Mouse (Mus musculus) gastrocnemius, adult 8-10 months (tissue): Measurements from ENCODE around the gene Ptpn3. TPM values are rescaled to one million over a fixed set of nuclear protein-coding genes. Genes with fewer than 3 reads are reported as not detected.
"Not testable (repeated sequence)": the region's sequence is repeated elsewhere in the genome, so short reads cannot be mapped to it uniquely, and the experiment has no call there.

Source experiments
- DNase-seq, 2 experiments: peaks; one replicate each; pipeline ENCODE4 v3.0.0; 2022; ENCODE audit warnings: low spot score in 2 of 2
- total RNA-seq, 4 experiments: library from RNA; stranded (reverse); gene quantifications; 2 replicates each; pipeline ENCODE4 v1.2.4; 2022

The Ptpn3 gene
- total RNA-seq, 4 experiments from 2014 or later, result 30.8 to 43.4 (median 37.4) TPM

- DNase-seq, result no peak
Measured at GRCm38 (mm10) chr4:57228601-57229520, 72.8 kb downstream of the Ptpn3 start.

GRCm38 (mm10) chr4:57224776-57225175, 76.9 kb downstream of the Ptpn3 start:
- DNase-seq, result no peak

DNA sequence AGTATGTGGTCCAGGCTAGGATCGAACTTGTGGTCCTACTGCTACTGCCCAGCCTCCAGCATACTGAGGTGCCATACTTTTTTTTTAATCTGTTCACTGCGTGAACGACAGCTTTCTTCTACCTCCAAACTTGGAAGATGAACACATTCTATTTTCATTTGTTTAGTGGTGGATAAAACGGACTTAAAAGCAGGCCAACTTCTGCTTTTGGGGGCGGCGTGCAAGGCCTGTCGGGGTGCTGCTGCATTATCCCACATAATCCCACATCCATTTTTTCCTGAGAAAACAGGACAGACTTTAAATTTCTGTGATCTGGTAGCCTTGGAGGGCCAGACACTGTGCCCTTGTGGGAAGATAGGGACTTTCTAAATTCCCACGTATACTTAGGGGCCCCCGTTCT, 83.9 kb downstream of the Ptpn3 start:
- no peak for DNase-seq

DNA sequence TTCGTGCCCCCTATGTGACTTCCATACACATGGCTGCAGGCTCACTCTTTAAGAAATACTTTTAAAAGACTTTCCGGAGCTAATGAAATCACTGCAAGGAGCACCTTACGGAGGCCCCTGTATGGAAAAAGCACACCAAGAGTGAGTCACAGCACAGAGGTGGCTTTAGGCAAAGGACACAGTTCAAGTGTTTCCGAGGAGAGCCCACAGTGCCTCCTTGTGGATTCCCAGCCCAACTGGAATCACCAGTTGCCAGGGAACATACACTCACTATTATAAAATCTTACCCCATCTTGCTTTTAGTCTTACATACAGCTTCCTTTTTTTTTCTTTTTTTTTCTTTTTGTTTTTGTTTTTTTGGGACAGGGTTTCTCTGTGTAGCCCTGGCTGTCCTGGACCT, 85.1 kb downstream of the Ptpn3 start:
- no peak for DNase-seq

- no peak for DNase-seq
Measured at GRCm38 (mm10) chr4:57214852-57215251, 86.8 kb downstream of the Ptpn3 start.

- no peak for DNase-seq
Measured at GRCm38 (mm10) chr4:57214114-57214513, 87.5 kb downstream of the Ptpn3 start.

DNA sequence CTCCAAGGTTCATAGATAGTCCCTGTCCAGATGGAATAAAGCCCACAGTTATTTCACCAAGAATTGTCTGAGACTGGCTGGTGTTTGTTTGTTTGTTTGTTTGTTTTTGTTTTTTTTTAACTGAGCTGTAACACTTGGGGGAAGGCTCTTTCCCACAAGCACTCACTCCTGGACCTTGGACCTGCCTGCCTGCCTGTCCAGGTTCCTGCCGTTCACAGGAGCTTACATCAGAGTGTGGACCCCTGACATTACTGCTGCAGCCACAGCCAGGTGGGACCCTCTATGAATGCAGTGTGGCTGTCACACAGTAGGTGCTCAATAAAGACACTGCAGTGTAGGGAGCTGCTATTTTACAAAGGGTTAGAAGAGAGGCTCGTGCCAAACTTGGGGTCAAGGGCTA, 89.9 kb downstream of the Ptpn3 start:
- no peak for DNase-seq

GRCm38 (mm10) chr4:57205908-57206307, 95.7 kb downstream of the Ptpn3 start:
- no peak for DNase-seq

GRCm38 (mm10) chr4:57204780-57205179, 96.9 kb downstream of the Ptpn3 start:
- DNase-seq, result peak; percentile 71 to 79

DNA sequence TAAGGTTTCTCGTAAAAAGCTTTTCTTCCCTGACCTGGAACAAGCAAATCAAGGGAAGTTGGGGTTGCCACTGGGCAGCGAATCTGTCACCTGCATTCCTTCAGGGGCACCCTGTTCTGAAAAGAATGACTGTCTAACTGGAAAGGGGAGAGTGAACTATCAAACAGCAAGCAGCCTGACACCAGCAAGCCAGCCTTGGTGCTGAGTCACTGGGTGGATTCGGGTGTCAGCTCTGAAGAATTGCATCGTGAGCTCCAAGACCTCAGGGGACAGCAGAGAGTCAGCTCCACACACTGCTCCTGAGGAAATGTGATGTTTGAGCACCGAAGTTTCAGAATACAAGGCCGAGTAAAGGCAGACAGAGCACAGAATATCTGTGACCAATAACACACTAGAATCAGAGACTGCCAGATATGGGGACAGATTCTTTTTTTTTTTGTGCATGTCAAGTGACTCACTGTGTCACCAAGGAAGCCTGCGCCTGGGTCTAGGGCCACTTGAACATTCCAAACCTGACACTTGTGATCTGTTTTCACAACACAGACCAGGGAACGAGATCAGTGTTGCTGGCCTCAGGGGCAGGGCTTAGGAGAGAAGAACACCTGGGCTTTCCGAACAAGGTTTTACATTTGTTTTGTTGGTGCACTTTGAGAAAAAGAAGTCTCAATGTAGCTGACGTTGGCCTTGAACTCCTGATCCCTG, 98.8 kb downstream of the Ptpn3 start:
- peak; percentile 50 to 58 for DNase-seq

- DNase-seq, result no peak
Measured at GRCm38 (mm10) chr4:57202132-57202531, 99.5 kb downstream of the Ptpn3 start.

- DNase-seq, result no peak
Measured at GRCm38 (mm10) chr4:57200661-57201060, 101.0 kb downstream of the Ptpn3 start.

DNA sequence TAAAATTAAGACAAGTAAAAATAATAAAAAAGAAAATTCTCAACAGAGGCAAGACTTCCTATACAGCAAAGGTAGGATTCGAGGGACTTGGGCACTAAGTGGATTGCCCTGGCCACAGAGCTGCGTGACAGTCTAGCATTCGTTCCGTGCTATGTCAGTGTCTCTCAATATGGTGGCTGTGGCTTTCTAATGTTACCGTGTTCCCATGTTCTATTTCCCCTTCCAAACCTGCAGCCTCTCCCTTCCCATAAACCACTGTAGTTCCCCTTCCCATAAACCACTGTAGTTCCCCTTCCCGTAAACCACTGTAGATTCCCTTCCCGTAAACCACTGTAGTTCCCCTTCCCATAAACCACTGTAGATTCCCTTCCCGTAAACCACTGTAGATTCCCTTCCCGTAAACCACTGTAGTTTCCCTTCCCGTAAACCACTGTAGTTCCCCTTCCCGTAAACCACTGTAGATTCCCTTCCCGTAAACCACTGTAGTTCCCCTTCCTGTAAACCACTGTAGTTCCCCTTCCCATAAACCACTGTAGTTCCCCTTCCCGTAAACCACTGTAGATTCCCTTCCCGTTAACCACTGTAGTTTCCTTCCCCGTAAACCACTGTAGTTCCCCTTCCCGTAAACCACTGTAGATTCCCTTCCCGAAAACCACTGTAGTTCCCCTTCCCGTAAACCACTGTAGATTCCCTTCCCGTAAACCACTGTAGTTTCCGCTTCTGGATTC, 102.8 kb downstream of the Ptpn3 start:
- DNase-seq, result not testable (repeated sequence)

GRCm38 (mm10) chr4:57191543-57192283, 109.9 kb downstream of the Ptpn3 start:
- no peak for DNase-seq

- DNase-seq, result no peak
Measured at GRCm38 (mm10) chr4:57189881-57190280, 111.8 kb downstream of the Ptpn3 start.

GRCm38 (mm10) chr4:57186035-57186434, 115.6 kb downstream of the Ptpn3 start:
- no peak for DNase-seq

DNA sequence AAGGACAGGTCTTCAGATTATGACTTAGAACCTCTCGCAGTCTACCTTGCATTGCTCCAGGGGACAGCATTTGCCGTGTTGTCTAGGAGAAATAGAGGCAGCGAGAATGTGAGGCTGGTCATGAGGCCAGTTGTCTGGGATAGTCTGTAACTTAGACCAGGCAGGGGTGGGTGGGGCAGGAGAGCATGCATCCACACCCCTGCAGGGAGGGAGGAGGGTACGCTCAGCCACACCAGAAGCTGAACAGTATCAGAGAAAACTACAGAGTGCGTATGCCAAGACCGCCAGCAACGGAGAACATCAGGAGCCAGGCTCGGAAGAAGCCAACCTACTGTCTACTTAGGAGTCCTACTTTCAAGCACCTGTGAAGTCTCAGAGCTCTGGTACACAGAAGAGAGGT, 116.2 kb downstream of the Ptpn3 start:
- DNase-seq, result no peak

GRCm38 (mm10) chr4:57183493-57183892, 118.1 kb downstream of the Ptpn3 start:
- DNase-seq, result peak; percentile 78 to 85

DNA sequence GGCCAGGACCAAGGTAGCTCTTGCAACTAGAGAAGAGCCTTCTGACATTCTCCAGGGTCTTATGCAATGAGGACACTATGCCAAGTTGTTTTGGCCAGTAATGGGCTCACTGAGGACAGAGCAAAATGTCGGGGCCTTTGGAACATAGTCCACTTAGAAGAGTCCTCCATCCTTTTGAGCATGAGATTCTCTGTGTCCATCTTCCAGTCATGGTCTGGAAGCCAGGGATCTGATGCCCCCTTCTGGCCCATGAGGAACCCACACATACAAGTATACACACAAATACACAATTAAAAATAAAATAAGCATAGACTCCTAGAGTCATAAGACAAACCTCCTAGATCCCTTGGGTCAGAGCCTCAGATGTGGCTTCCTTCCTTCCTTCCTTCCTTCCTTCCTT, 120.1 kb downstream of the Ptpn3 start:
- peak in 1 of 2 experiments; percentile 32 for DNase-seq

DNA sequence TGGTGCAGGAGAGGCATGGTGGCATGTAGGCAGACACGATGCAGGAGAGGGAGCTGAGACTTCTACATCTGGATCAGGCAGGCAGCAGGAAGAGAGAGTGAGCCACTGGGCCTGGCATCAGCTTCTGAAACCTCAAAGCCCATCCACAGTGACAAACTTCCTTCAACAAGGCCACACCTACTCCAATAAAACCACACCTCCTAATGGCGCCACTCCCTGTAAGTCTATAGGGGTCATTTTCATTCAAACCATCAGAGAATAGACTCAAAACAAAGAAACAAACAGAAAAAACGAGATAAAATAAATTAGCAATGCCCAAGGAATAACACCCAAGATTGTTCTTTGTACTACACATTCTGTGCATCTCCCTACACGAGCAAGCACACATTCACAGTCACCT, 122.8 kb downstream of the Ptpn3 start:
- DNase-seq, result no peak

GRCm38 (mm10) chr4:57175329-57175728, 126.3 kb downstream of the Ptpn3 start:
- no peak for DNase-seq
